8 mouse cellular contexts compared by ENCODE assay signal in genomic region chr11:116335244-116336036, GRCm38 (mm10). TPM values are rescaled to one million over a fixed set of nuclear protein-coding genes. Genes with fewer than 3 reads are reported as not detected.
DNase-seq lines count a peak whose midpoint lies in the region; ATAC-seq and TF ChIP-seq lines count a peak whose summit lies in the region.

Gene Foxj1, minus strand, starts transcription at chr11:116335399.

- TF ChIP-seq POLR2A in cortical plate, adult 2 months (IDR thresholded peaks at IDR 0.05; ENCODE audit: extremely low read depth, insufficient read depth, low read length): no peak

- DNase-seq in gastrocnemius, postnatal 10 days: peak; percentile 95
- peak; percentile 96 for DNase-seq in induced T-regulatory cell, adult 2 months (ENCODE audit: low read depth)
- peak; percentile 88 to 97 for DNase-seq in left cerebral cortex, adult 9 months (ENCODE audit: low spot score in 2 of 2)
- DNase-seq in right cerebral cortex, postnatal 14 days: peak; percentile 96
- DNase-seq in urinary bladder, postnatal 36 days (ENCODE audit: low spot score in 2 of 2): peak; percentile 95 to 97

- peak; percentile 94 for ATAC-seq in activated CD4-positive, CD25-positive, alpha-beta regulatory T cell, adult 4 months
- ATAC-seq in megakaryocyte progenitor cell, adult 5-6 weeks (replicated peaks; ENCODE audit: poor library complexity): peak; percentile 88

- H3K27ac ChIP-seq in cortical plate, adult 2 months (ENCODE audit: insufficient read depth, low read length): no peak within 1 kb of the TSS

- TF ChIP-seq CTCF in cortical plate, adult 2 months (IDR thresholded peaks at IDR 0.05; ENCODE audit: extremely low read depth, insufficient read depth, low read length): peak; percentile 39

- H3K4me1 ChIP-seq in cortical plate, adult 2 months (ENCODE audit: control insufficient read depth, insufficient read depth, low read length): peaks cover 2% of the 10 kb centered on the region; the same call in 1 of the 2 replicates

- H3K4me3 ChIP-seq in cortical plate, adult 2 months (ENCODE audit: insufficient read depth, low read length): peak within 1 kb of the TSS; percentile 23; the same call in 1 of the 2 replicates

RNA-seq across cellular contexts. Expression of gene Foxj1, which starts in this region (rescaled TPM):
- polyA plus RNA-seq in activated CD4-positive, CD25-positive, alpha-beta regulatory T cell, adult 4 months (2017; shearing (Covaris generic)): not detected
- 4.2 and 6.6 TPM in 2 replicates for polyA plus RNA-seq in cortical plate, adult 2 months (2012; rRNA removed)
- total RNA-seq in gastrocnemius, postnatal 10 days (2021): under 1 TPM; 0.14 to 0.29 TPM
- not detected in 2 replicates for total RNA-seq in megakaryocyte progenitor cell, adult 5-6 weeks (2015)
- total RNA-seq in megakaryocyte progenitor cell, adult 5-6 weeks (2017): not detected in 2 replicates

Comparison
In these comparisons a context has a peak if more than half of its experiments do, and no peak if none do; other contexts are left out.
1. Peak in ATAC-seq in activated CD4-positive, CD25-positive, alpha-beta regulatory T cell, adult 4 months; RNA of the gene not detected or under 1 TPM.
2. Peak in DNase-seq in gastrocnemius, postnatal 10 days; RNA of the gene not detected or under 1 TPM.
3. Peak in ATAC-seq in megakaryocyte progenitor cell, adult 5-6 weeks; RNA of the gene not detected or under 1 TPM.